Mouse (Mus musculus): ENCODE data around the gene Nipbl. TPM values are rescaled to one million over a fixed set of nuclear protein-coding genes. Genes with fewer than 3 reads are reported as not detected.

Nipbl gene
- polyA plus RNA-seq, 1 experiment from 2014 or later = 17.5 TPM

DNA sequence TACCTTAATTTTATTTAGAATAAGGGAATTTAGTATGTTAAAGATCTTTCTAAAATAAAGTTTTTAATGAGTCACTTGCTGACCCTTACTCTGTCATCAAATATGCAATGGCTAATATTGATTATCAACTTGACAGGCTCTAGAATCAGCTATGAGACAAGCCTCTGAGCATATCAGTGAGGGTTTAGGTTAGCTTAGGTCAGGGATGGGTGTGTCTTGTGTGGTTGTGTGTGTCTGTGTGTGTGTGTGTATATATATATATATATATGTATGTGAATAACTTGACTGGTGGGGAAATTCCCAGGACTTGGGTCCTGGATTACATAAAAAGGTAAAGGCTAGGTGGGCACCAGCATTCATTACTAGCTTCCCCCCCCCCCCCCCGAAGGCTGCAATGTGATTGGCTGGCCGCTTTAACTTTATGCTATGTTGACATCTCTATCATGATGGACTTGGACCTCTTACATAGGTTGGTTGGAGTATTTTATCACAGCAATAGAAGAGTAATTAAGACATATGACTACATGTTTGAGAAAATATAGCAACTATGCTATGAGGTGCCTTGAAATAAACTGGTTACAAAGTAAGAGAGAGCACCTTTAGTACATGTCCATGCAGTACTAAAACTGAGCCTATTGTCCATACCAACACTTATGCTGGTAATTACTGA is 97.0 kb downstream of the Nipbl start:
- Histone ChIP-seq H3K9ac (ENCODE audit: low read depth, low read length) (no peak overlapping the region), H3K9me3 (replicated peaks; ENCODE audit: control insufficient read depth, low read length) (no peaks in the 10 kb centered on the region), H3K27me3 (ENCODE audit: control insufficient read depth, insufficient read depth, low read length) (no peaks in the 10 kb centered on the region), H3K4me1 (ENCODE audit: control insufficient read depth, insufficient read depth, low read length) (no peaks in the 10 kb centered on the region), H3K4me3 (ENCODE audit: low read depth, low read length) (no peak overlapping the region), H3K4me2 (no peak overlapping the region), H3K36me3 (ENCODE audit: control insufficient read depth, insufficient read depth, low read length) (no peaks in the 10 kb centered on the region; the same call in 1 of the 2 replicates), H3K27ac (ENCODE audit: low read depth, low read length) (no peak overlapping the region)
- WGBS (ENCODE audit: insufficient replicate concordance) = 92% methylated on average over 2 of the region's 2 CpGs
- ATAC-seq (replicated peaks; ENCODE audit: insufficient number of reproducible peaks, low FRiP score, low TSS enrichment) = no peak

DNA sequence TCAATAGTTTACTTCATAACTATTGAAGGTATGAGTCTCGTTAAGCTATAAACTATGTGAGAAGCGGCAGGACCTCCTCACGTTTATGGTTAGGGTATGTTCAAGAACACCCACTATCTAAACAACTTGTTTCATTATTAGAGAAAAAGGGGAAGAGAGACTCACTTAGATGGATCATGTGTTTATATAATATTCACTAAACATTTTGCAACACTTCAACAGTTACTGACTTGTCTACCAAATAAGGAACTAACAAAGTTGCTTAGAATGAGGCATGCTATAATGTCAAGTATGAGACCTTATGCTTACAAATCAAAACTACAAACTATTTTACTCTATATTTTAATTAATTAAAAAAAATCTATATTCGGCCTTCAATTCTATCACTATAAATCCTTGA is 103.7 kb downstream of the Nipbl start:
- 86% methylated on average over 4 of the region's 4 CpGs for WGBS (ENCODE audit: insufficient replicate concordance)

DNA sequence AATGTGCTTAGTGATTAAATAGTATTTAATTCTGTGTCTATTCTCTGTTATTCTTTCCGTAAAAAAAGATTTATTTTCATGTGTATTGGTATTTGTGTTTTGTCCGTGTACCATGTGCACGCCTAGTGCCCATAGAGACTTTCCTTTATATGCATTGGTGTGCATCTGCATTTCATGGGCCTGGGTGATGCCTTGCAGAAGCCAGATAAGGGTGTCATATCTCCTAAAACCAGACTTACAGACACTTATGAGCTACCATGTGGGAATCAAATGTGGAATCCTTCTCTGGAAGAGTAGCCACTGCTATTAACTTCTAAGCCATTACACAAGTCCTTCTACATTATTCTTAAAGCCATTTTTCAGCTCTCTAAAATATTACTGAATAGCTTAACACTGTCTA is 112.7 kb downstream of the Nipbl start:
- WGBS (ENCODE audit: insufficient replicate concordance) = 91% methylated on average over 3 of the region's 3 CpGs
- no peak overlapping the region for H3K27ac ChIP-seq (ENCODE audit: low read depth, low read length)
- no peak overlapping the region for H3K4me2 ChIP-seq
- H3K4me1 ChIP-seq (ENCODE audit: control insufficient read depth, insufficient read depth, low read length) = no peaks in the 10 kb centered on the region
- no peaks in the 10 kb centered on the region for H3K27me3 ChIP-seq (ENCODE audit: control insufficient read depth, insufficient read depth, low read length)
- H3K9me3 ChIP-seq (replicated peaks; ENCODE audit: control insufficient read depth, low read length) = no peaks in the 10 kb centered on the region
- H3K4me3 ChIP-seq (ENCODE audit: low read depth, low read length) = no peak overlapping the region
- H3K9ac ChIP-seq (ENCODE audit: low read depth, low read length) = no peak overlapping the region
- peaks cover 15% of the 10 kb centered on the region; the same call in 1 of the 2 replicates for H3K36me3 ChIP-seq (ENCODE audit: control insufficient read depth, insufficient read depth, low read length)
- no peak for ATAC-seq (replicated peaks; ENCODE audit: insufficient number of reproducible peaks, low FRiP score, low TSS enrichment)

More for the DNA sequence above, 103.7 kb downstream of the Nipbl start:
- Histone ChIP-seq H3K4me1 (ENCODE audit: control insufficient read depth, insufficient read depth, low read length) (no peaks in the 10 kb centered on the region), H3K9me3 (replicated peaks; ENCODE audit: control insufficient read depth, low read length) (no peaks in the 10 kb centered on the region), H3K27ac (ENCODE audit: low read depth, low read length) (no peak overlapping the region), H3K27me3 (ENCODE audit: control insufficient read depth, insufficient read depth, low read length) (no peaks in the 10 kb centered on the region), H3K4me2 (no peak overlapping the region), H3K36me3 (ENCODE audit: control insufficient read depth, insufficient read depth, low read length) (peaks cover 6% of the 10 kb centered on the region), H3K4me3 (ENCODE audit: low read depth, low read length) (no peak overlapping the region), H3K9ac (ENCODE audit: low read depth, low read length) (no peak overlapping the region)
- no peak for ATAC-seq (replicated peaks; ENCODE audit: insufficient number of reproducible peaks, low FRiP score, low TSS enrichment)

DNA sequence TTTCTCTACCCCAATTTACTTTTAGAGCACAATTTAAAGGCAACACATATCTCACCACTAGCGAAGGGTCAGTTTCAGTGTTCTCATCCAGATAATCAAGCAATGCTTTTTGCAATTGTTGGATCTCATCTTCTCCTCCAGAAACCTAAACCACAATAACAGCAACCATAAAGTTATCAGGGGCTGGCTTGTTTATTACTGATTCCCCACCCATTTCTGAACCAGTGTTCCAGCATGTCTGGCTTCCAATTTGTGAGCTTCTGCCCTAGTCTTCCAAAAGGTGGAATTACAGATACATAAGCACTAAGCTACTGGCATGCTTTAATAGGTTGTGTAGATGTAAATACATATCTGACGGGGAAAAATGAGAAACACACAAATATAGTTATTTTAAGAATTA is 118.6 kb downstream of the Nipbl start:
- no peaks in the 10 kb centered on the region for H3K4me1 ChIP-seq (ENCODE audit: control insufficient read depth, insufficient read depth, low read length)
- no peak overlapping the region for H3K27ac ChIP-seq (ENCODE audit: low read depth, low read length)
- no peak overlapping the region for H3K9ac ChIP-seq (ENCODE audit: low read depth, low read length)
- ATAC-seq (replicated peaks; ENCODE audit: insufficient number of reproducible peaks, low FRiP score, low TSS enrichment) = no peak
- no peak overlapping the region for H3K4me2 ChIP-seq
- no peaks in the 10 kb centered on the region for H3K27me3 ChIP-seq (ENCODE audit: control insufficient read depth, insufficient read depth, low read length)
- no peaks in the 10 kb centered on the region for H3K9me3 ChIP-seq (replicated peaks; ENCODE audit: control insufficient read depth, low read length)
- H3K36me3 ChIP-seq (ENCODE audit: control insufficient read depth, insufficient read depth, low read length) = peaks cover 14% of the 10 kb centered on the region; the same call in 1 of the 2 replicates
- 93% methylated on average over 2 of the region's 2 CpGs for WGBS (ENCODE audit: insufficient replicate concordance)
- H3K4me3 ChIP-seq (ENCODE audit: low read depth, low read length) = no peak overlapping the region

DNA sequence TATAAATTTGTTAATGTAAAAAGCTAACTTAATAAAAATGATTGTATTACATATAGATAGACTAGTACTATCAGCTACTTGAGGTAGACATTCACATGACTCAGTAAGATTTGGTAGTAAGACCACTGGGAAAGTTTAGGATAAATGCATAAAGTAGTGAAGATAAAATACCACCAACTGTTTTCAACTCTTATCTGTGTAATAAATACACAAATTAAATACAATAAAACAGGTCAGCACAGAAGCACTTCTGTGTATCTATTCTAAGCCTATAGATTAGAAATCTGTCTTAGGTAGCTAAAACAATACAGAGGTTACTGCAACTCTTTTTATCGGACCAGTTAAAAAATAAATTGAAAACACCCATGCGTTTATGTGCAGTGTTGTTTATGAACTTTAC is 119.4 kb downstream of the Nipbl start:
- H3K9me3 ChIP-seq (replicated peaks; ENCODE audit: control insufficient read depth, low read length) = no peaks in the 10 kb centered on the region
- no peak for ATAC-seq (replicated peaks; ENCODE audit: insufficient number of reproducible peaks, low FRiP score, low TSS enrichment)
- no peaks in the 10 kb centered on the region for H3K4me1 ChIP-seq (ENCODE audit: control insufficient read depth, insufficient read depth, low read length)
- peaks cover 16% of the 10 kb centered on the region for H3K36me3 ChIP-seq (ENCODE audit: control insufficient read depth, insufficient read depth, low read length)
- no peak overlapping the region for H3K9ac ChIP-seq (ENCODE audit: low read depth, low read length)
- 95% methylated on average over 2 of the region's 2 CpGs for WGBS (ENCODE audit: insufficient replicate concordance)
- no peak overlapping the region for H3K27ac ChIP-seq (ENCODE audit: low read depth, low read length)
- H3K27me3 ChIP-seq (ENCODE audit: control insufficient read depth, insufficient read depth, low read length) = no peaks in the 10 kb centered on the region
- H3K4me2 ChIP-seq = no peak overlapping the region
- H3K4me3 ChIP-seq (ENCODE audit: low read depth, low read length) = no peak overlapping the region

DNA sequence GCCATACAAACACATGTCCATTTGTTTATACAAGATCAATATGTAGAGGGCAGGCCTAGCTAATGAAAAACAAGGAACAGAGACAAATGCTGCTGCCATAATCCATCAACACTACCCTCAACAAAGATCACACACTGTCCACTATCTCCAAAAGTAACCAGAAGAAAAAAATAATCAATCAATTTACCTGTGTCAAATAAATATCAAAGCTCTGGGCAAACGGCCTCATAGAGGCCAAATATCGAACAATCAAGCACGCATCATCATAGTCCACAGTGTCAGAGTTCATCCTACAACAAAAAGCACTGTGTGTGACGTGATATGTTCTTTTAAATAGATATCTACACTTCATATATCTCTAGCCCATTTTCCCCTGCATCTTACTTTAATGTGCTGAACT is 120.2 kb downstream of the Nipbl start:
- Histone ChIP-seq H3K4me2 (no peak overlapping the region), H3K36me3 (ENCODE audit: control insufficient read depth, insufficient read depth, low read length) (peaks cover 16% of the 10 kb centered on the region), H3K9me3 (replicated peaks; ENCODE audit: control insufficient read depth, low read length) (no peaks in the 10 kb centered on the region), H3K27me3 (ENCODE audit: control insufficient read depth, insufficient read depth, low read length) (no peaks in the 10 kb centered on the region), H3K9ac (ENCODE audit: low read depth, low read length) (no peak overlapping the region), H3K27ac (ENCODE audit: low read depth, low read length) (no peak overlapping the region), H3K4me3 (ENCODE audit: low read depth, low read length) (no peak overlapping the region), H3K4me1 (ENCODE audit: control insufficient read depth, insufficient read depth, low read length) (no peaks in the 10 kb centered on the region)
- no peak for ATAC-seq (replicated peaks; ENCODE audit: insufficient number of reproducible peaks, low FRiP score, low TSS enrichment)
- WGBS (ENCODE audit: insufficient replicate concordance) = 89% methylated on average over 4 of the region's 4 CpGs

DNA sequence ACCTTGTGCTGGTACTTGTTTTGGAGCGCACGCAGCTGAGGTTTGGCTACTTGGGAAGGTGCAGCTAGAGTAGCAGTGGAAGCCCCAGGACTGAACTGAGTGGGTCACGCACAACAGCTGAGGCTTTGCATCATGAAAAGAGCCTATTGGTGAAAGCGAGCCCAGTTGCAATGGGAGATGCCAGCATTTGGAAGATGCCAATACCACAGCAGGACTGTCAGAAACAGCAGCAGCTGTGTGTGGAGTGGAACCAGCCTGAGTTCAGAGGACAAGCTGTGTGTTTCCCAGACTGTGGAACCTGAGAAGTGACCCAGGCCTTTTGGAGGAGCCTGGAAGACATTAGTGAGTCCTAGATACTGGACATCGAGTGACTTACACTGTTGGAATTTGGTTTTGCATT is 122.8 kb downstream of the Nipbl start:
- Histone ChIP-seq H3K36me3 (ENCODE audit: control insufficient read depth, insufficient read depth, low read length) (peaks cover 17% of the 10 kb centered on the region), H3K4me1 (ENCODE audit: control insufficient read depth, insufficient read depth, low read length) (no peaks in the 10 kb centered on the region)
- ATAC-seq (replicated peaks; ENCODE audit: insufficient number of reproducible peaks, low FRiP score, low TSS enrichment) = no peak

DNA sequence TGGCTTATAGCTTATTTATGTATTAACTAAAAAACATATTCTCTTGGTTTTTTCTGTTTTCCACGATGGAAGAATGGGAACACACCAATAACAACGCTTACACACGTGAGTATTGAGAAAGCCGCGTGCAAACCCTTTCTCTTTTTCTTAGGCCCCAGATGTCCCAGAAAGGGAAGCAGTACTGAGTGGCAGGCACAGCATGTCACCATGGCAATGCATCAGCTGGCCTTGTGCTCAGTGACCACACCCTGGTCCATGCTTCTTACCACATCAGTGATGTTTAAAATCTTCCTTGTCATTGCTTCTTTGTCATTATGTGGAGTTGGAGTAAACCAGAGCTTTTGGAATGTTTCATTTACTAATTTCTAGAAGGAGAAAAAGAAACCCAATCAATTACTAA is 125.1 kb downstream of the Nipbl start:
- no peak overlapping the region for H3K4me3 ChIP-seq (ENCODE audit: low read depth, low read length)
- no peaks in the 10 kb centered on the region for H3K4me1 ChIP-seq (ENCODE audit: control insufficient read depth, insufficient read depth, low read length)
- no peak for ATAC-seq (replicated peaks; ENCODE audit: insufficient number of reproducible peaks, low FRiP score, low TSS enrichment)
- peaks cover 17% of the 10 kb centered on the region for H3K36me3 ChIP-seq (ENCODE audit: control insufficient read depth, insufficient read depth, low read length)
- no peaks in the 10 kb centered on the region for H3K9me3 ChIP-seq (replicated peaks; ENCODE audit: control insufficient read depth, low read length)
- no peak overlapping the region for H3K9ac ChIP-seq (ENCODE audit: low read depth, low read length)
- 95% methylated on average over 5 of the region's 5 CpGs for WGBS (ENCODE audit: insufficient replicate concordance)
- H3K27ac ChIP-seq (ENCODE audit: low read depth, low read length) = no peak overlapping the region
- H3K4me2 ChIP-seq = no peak overlapping the region
- no peaks in the 10 kb centered on the region for H3K27me3 ChIP-seq (ENCODE audit: control insufficient read depth, insufficient read depth, low read length)

More for the DNA sequence above, 122.8 kb downstream of the Nipbl start:
- no peak overlapping the region for H3K27ac ChIP-seq (ENCODE audit: low read depth, low read length)
- no peak overlapping the region for H3K4me2 ChIP-seq
- 94% methylated on average over 5 of the region's 5 CpGs for WGBS (ENCODE audit: insufficient replicate concordance)
- H3K9me3 ChIP-seq (replicated peaks; ENCODE audit: control insufficient read depth, low read length) = no peaks in the 10 kb centered on the region
- no peak overlapping the region for H3K4me3 ChIP-seq (ENCODE audit: low read depth, low read length)
- H3K9ac ChIP-seq (ENCODE audit: low read depth, low read length) = no peak overlapping the region
- no peaks in the 10 kb centered on the region for H3K27me3 ChIP-seq (ENCODE audit: control insufficient read depth, insufficient read depth, low read length)

DNA sequence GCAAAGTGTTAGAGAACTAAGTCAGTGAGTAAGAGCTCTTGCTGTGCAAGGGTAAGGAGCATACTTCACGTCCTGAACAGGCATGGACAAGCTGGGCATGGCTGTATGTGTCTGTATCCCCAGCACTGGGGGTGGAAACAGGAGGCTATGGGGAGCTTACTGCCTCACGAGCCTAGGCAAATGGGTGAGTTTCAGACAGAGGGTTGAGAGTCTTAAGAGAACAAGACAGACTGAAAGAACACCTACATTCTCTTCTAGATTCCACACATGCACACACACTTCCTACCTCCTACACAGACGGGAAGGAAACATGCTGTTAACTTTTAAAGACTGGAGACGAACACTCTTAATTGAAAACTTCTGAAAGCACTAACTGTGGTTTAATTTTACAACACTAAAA is 126.9 kb downstream of the Nipbl start:
- Histone ChIP-seq H3K9ac (ENCODE audit: low read depth, low read length) (no peak overlapping the region), H3K4me3 (ENCODE audit: low read depth, low read length) (no peak overlapping the region), H3K36me3 (ENCODE audit: control insufficient read depth, insufficient read depth, low read length) (peaks cover 20% of the 10 kb centered on the region), H3K9me3 (replicated peaks; ENCODE audit: control insufficient read depth, low read length) (no peaks in the 10 kb centered on the region), H3K27ac (ENCODE audit: low read depth, low read length) (no peak overlapping the region), H3K4me1 (ENCODE audit: control insufficient read depth, insufficient read depth, low read length) (no peaks in the 10 kb centered on the region), H3K27me3 (ENCODE audit: control insufficient read depth, insufficient read depth, low read length) (no peaks in the 10 kb centered on the region), H3K4me2 (no peak overlapping the region)
- ATAC-seq (replicated peaks; ENCODE audit: insufficient number of reproducible peaks, low FRiP score, low TSS enrichment) = no peak
- 87% methylated on average over 4 of the region's 4 CpGs for WGBS (ENCODE audit: insufficient replicate concordance)
